ENCODE assay signal across 13 mouse cellular contexts in the genomic region with DNA sequence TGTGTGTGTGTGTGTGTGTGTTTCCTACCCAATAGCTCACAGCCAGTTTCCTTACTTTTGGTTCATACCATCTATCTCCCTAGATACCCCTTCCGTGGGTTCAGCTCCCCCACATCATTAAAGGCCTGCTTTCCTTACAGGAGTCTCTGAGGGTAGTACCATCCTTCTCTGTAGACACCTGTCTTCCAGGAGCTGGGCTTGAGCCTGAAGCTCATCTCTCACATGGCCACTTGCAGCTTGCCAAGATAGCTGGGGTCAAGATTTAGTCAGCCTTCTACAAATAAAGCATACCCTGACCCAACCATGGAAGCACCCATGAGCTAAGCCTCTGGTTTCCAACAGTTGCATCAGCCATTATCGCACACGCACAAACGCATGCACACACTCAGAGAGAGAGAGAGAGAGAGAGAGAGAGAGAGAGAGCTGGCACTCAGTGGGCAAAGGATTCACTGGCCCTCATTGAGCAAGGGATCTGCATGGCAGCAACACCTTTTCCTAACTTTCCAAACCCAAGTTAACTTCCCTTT.
"Had no signal": no experiment of that assay in that cellular context is flagged by ENCODE, and none has a peak within 500 bp of the region (broad histone marks: within the 10 kb centered on the region; RNA-seq: fewer than 3 reads in every experiment).

No protein-coding gene starts in this region.

- DNase-seq: kidney, adult 11 months; kidney, adult 9 months; kidney, postnatal 36 days; left cerebral cortex, postnatal 4 days; lung, adult 18-20 months; retina, postnatal 1 day; right cerebral cortex, postnatal 4 days; thymus, adult 18-20 months; thymus, postnatal 14 days had no signal

- H3K9me3 ChIP-seq: limb, embryonic 13.5 days; stomach, embryonic 15.5 days had no signal

- H3K9ac ChIP-seq: limb, embryonic 13.5 days; liver, embryonic 14.5 days; stomach, embryonic 15.5 days had no signal

- H3K4me3 ChIP-seq: limb, embryonic 13.5 days; stomach, embryonic 15.5 days had no signal

- H3K27me3 ChIP-seq: stomach, embryonic 15.5 days had no signal

- H3K27ac ChIP-seq: kidney, postnatal 0 days; limb, embryonic 13.5 days; liver, embryonic 14.5 days; stomach, embryonic 15.5 days had no signal

- H3K4me2 ChIP-seq: limb, embryonic 13.5 days; stomach, embryonic 15.5 days had no signal

- H3K36me3 ChIP-seq: limb, embryonic 13.5 days; stomach, embryonic 15.5 days had no signal

- H3K4me1 ChIP-seq: stomach, embryonic 15.5 days had no signal
